Mouse (Mus musculus) bone marrow, adult 2 months (tissue): ENCODE measurements around the gene Ubox5.

ENCODE experiments used
- CTCF ChIP-seq: fragments of 200-500 bp; IDR thresholded peaks from 2 replicates; pipeline ENCODE4 v1.5.1; 2011; ENCODE audit warnings: low read length, control low read depth; ENCODE audit not compliant: control insufficient read depth, insufficient read depth
- POLR2A ChIP-seq: fragments of 200-500 bp; IDR thresholded peaks from 2 replicates; pipeline ENCODE4 v1.6.1; 2011; ENCODE audit warnings: low read depth, mild to moderate bottlenecking, control low read depth, low read length, borderline replicate concordance; ENCODE audit not compliant: control insufficient read depth

GRCm38 (mm10) chr2:130634739-130635411 lies 5.0 kb upstream of the Ubox5 start:
- TF ChIP-seq CTCF: peak; percentile 17; the same call in 1 of the 2 replicates
- 0 out of 2 replicates have a peak, but pooled peaks have one; percentile 4 for TF ChIP-seq POLR2A
